ENCODE assay signal across 10 mouse cellular contexts in the genomic region with DNA sequence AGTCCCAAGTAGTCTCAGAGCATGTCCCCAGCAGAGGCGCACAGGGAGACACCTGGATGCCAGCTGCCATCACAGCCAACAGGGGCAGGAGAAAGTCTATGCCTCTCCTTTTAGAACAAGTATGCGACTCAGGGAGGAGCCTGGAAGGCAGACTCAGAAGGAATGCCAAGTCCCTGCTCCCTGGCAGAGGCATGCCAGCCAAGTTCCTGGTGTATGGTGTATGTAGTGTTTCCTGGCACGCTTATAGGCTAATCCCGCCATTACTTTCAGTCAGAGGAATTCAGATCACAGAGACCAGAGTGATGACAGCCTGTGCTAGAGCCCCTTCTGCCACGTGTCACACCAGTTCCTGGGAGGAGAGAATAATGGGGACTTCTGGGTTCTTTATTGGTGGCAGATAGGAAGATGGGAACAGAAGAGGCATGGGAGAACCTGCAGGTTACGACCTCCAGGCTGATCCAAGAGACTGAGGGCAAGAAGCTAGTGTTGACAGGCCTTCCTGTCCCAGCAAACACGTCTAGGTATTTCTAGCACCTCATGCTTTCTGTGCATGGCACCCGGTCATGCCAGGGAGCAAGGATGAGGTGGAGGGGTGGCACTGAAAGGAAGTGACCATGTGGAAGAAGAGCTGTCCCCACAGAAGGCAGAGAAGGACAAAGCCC.
DNase-seq lines count a peak whose midpoint lies in the region; ATAC-seq and TF ChIP-seq lines count a peak whose summit lies in the region.
"Had no signal": no experiment of that assay in that cellular context is flagged by ENCODE, and none has a peak within 500 bp of the region (broad histone marks: within the 10 kb centered on the region; RNA-seq: fewer than 3 reads in every experiment).

No protein-coding gene starts in this region.

- peak overlapping the region; percentile 20; the same call in 1 of the 2 replicates for H3K27ac ChIP-seq in heart, adult 2 months
- no peak overlapping the region for H3K27ac ChIP-seq in heart, embryonic 11.5 days (ENCODE audit: low read depth, low read length)
- H3K27ac ChIP-seq in kidney, embryonic 15.5 days = no peak overlapping the region

- TF ChIP-seq POLR2A in heart, adult 2 months (IDR thresholded peaks at IDR 0.05; ENCODE audit: insufficient read depth, low read depth, low read length) = no peak

- H3K9me3 ChIP-seq in heart, embryonic 11.5 days (replicated peaks; ENCODE audit: control insufficient read depth, low read length) = no peaks in the 10 kb centered on the region
- H3K9me3 ChIP-seq in kidney, embryonic 15.5 days (replicated peaks) = no peaks in the 10 kb centered on the region

- no peaks in the 10 kb centered on the region for H3K79me2 ChIP-seq in heart, adult 2 months (replicated peaks; ENCODE audit: control insufficient read depth, insufficient read depth, low read length)

- H3K4me1 ChIP-seq in heart, adult 2 months (ENCODE audit: control insufficient read depth, insufficient read depth, low read length) = peaks cover 6% of the 10 kb centered on the region; the same call in 1 of the 2 replicates
- peaks cover 19% of the 10 kb centered on the region for H3K4me1 ChIP-seq in heart, embryonic 11.5 days (ENCODE audit: control insufficient read depth, insufficient read depth, low read length)
- H3K4me1 ChIP-seq in kidney, embryonic 15.5 days = no peaks in the 10 kb centered on the region

- no peak for TF ChIP-seq EP300 in heart, adult 2 months (IDR thresholded peaks at IDR 0.05; ENCODE audit: insufficient read depth, low read depth, low read length)

- H3K27me3 ChIP-seq in heart, adult 2 months (ENCODE audit: control insufficient read depth, insufficient read depth, low read length) = no peaks in the 10 kb centered on the region
- H3K27me3 ChIP-seq in heart, embryonic 11.5 days (ENCODE audit: control insufficient read depth, insufficient read depth, low read length) = no peaks in the 10 kb centered on the region
- no peaks in the 10 kb centered on the region for H3K27me3 ChIP-seq in kidney, embryonic 15.5 days

- H3K4me2 ChIP-seq in heart, embryonic 11.5 days = no peak overlapping the region
- no peak overlapping the region for H3K4me2 ChIP-seq in kidney, embryonic 15.5 days

- intact Hi-C loops in heart, adult 2 months (cut with DNase I) = no loop called here
- intact Hi-C loops in left cerebral cortex, postnatal 25 days (cut with DNase I) = loop anchor here (2.0 kb wide), 1 partner anchor 80 kb away; no protein-coding TSS in a partner anchor

- H3K4me3 ChIP-seq in heart, adult 2 months = no peak overlapping the region
- H3K4me3 ChIP-seq in heart, embryonic 11.5 days (ENCODE audit: low read depth, low read length) = no peak overlapping the region
- H3K4me3 ChIP-seq in kidney, embryonic 15.5 days (replicated peaks) = no peak overlapping the region
- H3K4me3 ChIP-seq: erythroblast, embryonic 14.5 days had no signal

- peak; percentile 26 for DNase-seq in adrenal gland, postnatal 10 days
- DNase-seq in adrenal gland, postnatal 4 days (ENCODE audit: low spot score in 2 of 2) = no peak
- peak; percentile 31 to 54 for DNase-seq in heart, adult 2 months
- peak; percentile 40 for DNase-seq in fat pad, adult 2 months (ENCODE audit: extremely low read depth, low read depth, low spot score)
- peak; percentile 14 to 56 for DNase-seq in left cerebral cortex, postnatal 25 days (ENCODE audit: low spot score in 2 of 2)
- DNase-seq in neural tube, embryonic 10.5 days (ENCODE audit: extremely low spot score, low spot score) = no peak
- DNase-seq: kidney, adult 2 months had no signal

- H3K9ac ChIP-seq in heart, adult 2 months (ENCODE audit: low read depth, low read length) = no peak overlapping the region
- H3K9ac ChIP-seq in heart, embryonic 11.5 days (ENCODE audit: low read depth, low read length) = no peak overlapping the region
- H3K9ac ChIP-seq in kidney, embryonic 15.5 days = no peak overlapping the region

- no peak for ATAC-seq in heart, embryonic 11.5 days (replicated peaks; ENCODE audit: insufficient number of reproducible peaks, low FRiP score, low TSS enrichment)
- no peak for ATAC-seq in kidney, embryonic 15.5 days (replicated peaks; ENCODE audit: low FRiP score)

- no peak for TF ChIP-seq CTCF in heart, adult 2 months (IDR thresholded peaks at IDR 0.05)

- 53% methylated on average over 8 of the region's 8 CpGs for WGBS in heart, adult 2 months
- 53% methylated on average over 8 of the region's 8 CpGs for WGBS in heart, embryonic 11.5 days (ENCODE audit: insufficient replicate concordance)
- WGBS in kidney, embryonic 15.5 days = 81% methylated on average over 8 of the region's 8 CpGs

- H3K36me3 ChIP-seq in heart, adult 2 months (ENCODE audit: control insufficient read depth, insufficient read depth, low read length) = no peaks in the 10 kb centered on the region
- 0 out of 2 replicates have a peak, but pooled peaks cover 7% of the 10 kb centered on the region for H3K36me3 ChIP-seq in heart, embryonic 11.5 days (ENCODE audit: control insufficient read depth, insufficient read depth, low read length)
- peaks cover 25% of the 10 kb centered on the region for H3K36me3 ChIP-seq in kidney, embryonic 15.5 days

Comparison
In these comparisons a context has a peak if more than half of its experiments do, and no peak if none do; other contexts are left out.
1. DNase-seq: peak in adrenal gland, postnatal 10 days (single experiment), heart, adult 2 months (2 of 2), fat pad, adult 2 months (single experiment) and left cerebral cortex, postnatal 25 days (2 of 2); none in adrenal gland, postnatal 4 days (0 of 2) and neural tube, embryonic 10.5 days (single experiment).